Mouse (Mus musculus) liver, embryonic 13.5 days (tissue): ENCODE data around the gene Vgll4. TPM values are rescaled to one million over a fixed set of nuclear protein-coding genes. Genes with fewer than 3 reads are reported as not detected.

Source experiments
- ATAC-seq: fragments of 200-750 bp; cut with Nextera tagmentation; 2 replicates; pipeline ENCODE4 v1.8.0; 2017; ENCODE audit warnings: low read depth, mild to moderate bottlenecking, moderate number of reproducible peaks, moderate library complexity
- DNase-seq: peaks from one replicate; pipeline ENCODE4 v3.0.0; 2022
- H3K27ac ChIP-seq: fragments of 300-500 bp; sonication (generic); 2 replicates; pipeline ENCODE4 v1.5.1; 2015; ENCODE audit warnings: moderate library complexity, mild to moderate bottlenecking, inconsistent platforms
- H3K27me3 ChIP-seq: fragments of 300-500 bp; sonication (generic); 2 replicates; pipeline ENCODE4 v1.6.1; 2015; ENCODE audit warnings: mild to moderate bottlenecking, inconsistent platforms
- H3K36me3 ChIP-seq: fragments of 300-500 bp; sonication (generic); 2 replicates; pipeline ENCODE4 v1.6.1; 2015; ENCODE audit warnings: mild to moderate bottlenecking, inconsistent platforms
- H3K4me1 ChIP-seq: fragments of 300-500 bp; sonication (generic); replicated peaks from 2 replicates; pipeline ENCODE4 v1.6.1; 2015; ENCODE audit warnings: inconsistent platforms
- H3K4me2 ChIP-seq: fragments of 300-500 bp; sonication (generic); 2 replicates; pipeline ENCODE4 v1.6.1; 2015; ENCODE audit warnings: inconsistent platforms, mild to moderate bottlenecking, moderate library complexity
- H3K4me3 ChIP-seq: fragments of 300-500 bp; sonication (generic); replicated peaks from 2 replicates; pipeline ENCODE4 v1.5.1; 2015; ENCODE audit warnings: mild to moderate bottlenecking, inconsistent platforms
- H3K9ac ChIP-seq: fragments of 300-500 bp; sonication (generic); 2 replicates; pipeline ENCODE4 v1.6.1; 2015; ENCODE audit warnings: mild to moderate bottlenecking, inconsistent platforms
- H3K9me3 ChIP-seq: fragments of 300-500 bp; sonication (generic); replicated peaks from 2 replicates; pipeline ENCODE4 v1.6.1; 2016; ENCODE audit warnings: inconsistent platforms
- WGBS: fragments of 180-500 bp; shearing (Covaris S2); methylation state at CpG from one replicate; pipeline ENCODE4 v1.1.7; 2015; ENCODE audit not compliant: insufficient replicate concordance; 5-methylcytosine and 5-hydroxymethylcytosine counted together
- polyA plus RNA-seq: library from polyadenylated mRNA; unstranded; fragments of >200 nt; fragmentation: Nextera tagmentation; extraction: Ambion mirVana; gene quantifications from 2 replicates; pipeline ENCODE4 v1.2.1, GENCODE M21; 2015

The Vgll4 gene
- polyA plus RNA-seq, 1 experiment from 2014 or later = 13.9 TPM

GRCm38 (mm10) chr6:114915915-114916714, 53.7 kb downstream of the Vgll4 start:
- no peaks in the 10 kb centered on the region for H3K27me3 ChIP-seq
- 39% methylated on average over 19 of the region's 19 CpGs for WGBS
- no peaks in the 10 kb centered on the region for H3K36me3 ChIP-seq
- H3K4me3 ChIP-seq = no peak overlapping the region
- no peak overlapping the region for H3K27ac ChIP-seq
- no peak for ATAC-seq
- peak overlapping the region; percentile 36 for H3K9ac ChIP-seq
- peak overlapping the region; percentile 51 for H3K4me2 ChIP-seq
- DNase-seq = no peak
- peaks cover 94% of the 10 kb centered on the region for H3K4me1 ChIP-seq
- no peaks in the 10 kb centered on the region for H3K9me3 ChIP-seq

- no peaks in the 10 kb centered on the region for H3K9me3 ChIP-seq
- no peak overlapping the region for H3K9ac ChIP-seq
- no peak overlapping the region for H3K4me3 ChIP-seq
- peaks cover 81% of the 10 kb centered on the region for H3K4me1 ChIP-seq
- H3K27me3 ChIP-seq = no peaks in the 10 kb centered on the region
- ATAC-seq (no peak), DNase-seq (no peak)
- H3K4me2 ChIP-seq = no peak overlapping the region
- H3K27ac ChIP-seq = no peak overlapping the region
- WGBS = 81% methylated on average over 10 of the region's 10 CpGs
- H3K36me3 ChIP-seq = 0 out of 2 replicates have a peak, but pooled peaks cover 2% of the 10 kb centered on the region
These were observed 55.6 kb downstream of the Vgll4 start for GRCm38 (mm10) chr6:114914041-114914716.

- ATAC-seq (no peak), DNase-seq (no peak)
- no peaks in the 10 kb centered on the region for H3K9me3 ChIP-seq
- no peak overlapping the region for H3K4me3 ChIP-seq
- 0 out of 2 replicates have a peak, but pooled peaks cover 2% of the 10 kb centered on the region for H3K36me3 ChIP-seq
- H3K27ac ChIP-seq = no peak overlapping the region
- no peak overlapping the region for H3K9ac ChIP-seq
- H3K27me3 ChIP-seq = no peaks in the 10 kb centered on the region
- 52% methylated on average over 4 of the region's 4 CpGs for WGBS
- no peak overlapping the region for H3K4me2 ChIP-seq
- H3K4me1 ChIP-seq = peaks cover 75% of the 10 kb centered on the region
These were observed 56.7 kb downstream of the Vgll4 start for GRCm38 (mm10) chr6:114913142-114913541.

GRCm38 (mm10) chr6:114911540-114911939, 58.3 kb downstream of the Vgll4 start:
- no peaks in the 10 kb centered on the region for H3K9me3 ChIP-seq
- WGBS = 78% methylated on average over 3 of the region's 3 CpGs
- no peaks in the 10 kb centered on the region for H3K27me3 ChIP-seq
- no peak for DNase-seq
- H3K9ac ChIP-seq = no peak overlapping the region
- H3K4me1 ChIP-seq = peaks cover 75% of the 10 kb centered on the region
- H3K27ac ChIP-seq = no peak overlapping the region
- H3K4me2 ChIP-seq = no peak overlapping the region
- H3K36me3 ChIP-seq = 0 out of 2 replicates have a peak, but pooled peaks cover 2% of the 10 kb centered on the region
- H3K4me3 ChIP-seq = no peak overlapping the region
- no peak for ATAC-seq

- Histone ChIP-seq H3K4me1 (peaks cover 75% of the 10 kb centered on the region), H3K9ac (no peak overlapping the region), H3K36me3 (0 out of 2 replicates have a peak, but pooled peaks cover 2% of the 10 kb centered on the region), H3K9me3 (no peaks in the 10 kb centered on the region), H3K4me2 (no peak overlapping the region), H3K4me3 (no peak overlapping the region), H3K27me3 (no peaks in the 10 kb centered on the region), H3K27ac (no peak overlapping the region)
- no peak for ATAC-seq
- no peak for DNase-seq
- whole genome bisulfite sequencing = 72% methylated on average over 7 of the region's 7 CpGs
These were observed 60.0 kb downstream of the Vgll4 start for GRCm38 (mm10) chr6:114909801-114910200.

GRCm38 (mm10) chr6:114907459-114907858, 62.3 kb downstream of the Vgll4 start:
- H3K4me1 ChIP-seq = peaks cover 75% of the 10 kb centered on the region
- 0 out of 2 replicates have a peak, but pooled peaks cover 2% of the 10 kb centered on the region for H3K36me3 ChIP-seq
- ATAC-seq = no peak
- no peak overlapping the region for H3K27ac ChIP-seq
- H3K27me3 ChIP-seq = no peaks in the 10 kb centered on the region
- no peak overlapping the region for H3K4me2 ChIP-seq
- no peaks in the 10 kb centered on the region for H3K9me3 ChIP-seq
- no peak overlapping the region for H3K4me3 ChIP-seq
- WGBS = 88% methylated on average over 6 of the region's 6 CpGs
- DNase-seq = no peak
- H3K9ac ChIP-seq = no peak overlapping the region

- no peak overlapping the region for H3K4me3 ChIP-seq
- no peak for ATAC-seq
- no peak overlapping the region for H3K9ac ChIP-seq
- peaks cover 76% of the 10 kb centered on the region for H3K4me1 ChIP-seq
- H3K27ac ChIP-seq = no peak overlapping the region
- no peak for DNase-seq
- no peak overlapping the region for H3K4me2 ChIP-seq
- H3K36me3 ChIP-seq = 0 out of 2 replicates have a peak, but pooled peaks cover 2% of the 10 kb centered on the region
- H3K9me3 ChIP-seq = no peaks in the 10 kb centered on the region
- H3K27me3 ChIP-seq = no peaks in the 10 kb centered on the region
- WGBS = 60% methylated on average over 5 of the region's 5 CpGs
These were observed 63.6 kb downstream of the Vgll4 start for GRCm38 (mm10) chr6:114906209-114906608.

- peaks cover 82% of the 10 kb centered on the region for H3K4me1 ChIP-seq
- no peak for ATAC-seq
- WGBS = 47% methylated on average over 8 of the region's 8 CpGs
- 0 out of 2 replicates have a peak, but pooled peaks cover 2% of the 10 kb centered on the region for H3K36me3 ChIP-seq
- no peaks in the 10 kb centered on the region for H3K27me3 ChIP-seq
- DNase-seq = no peak
- H3K4me2 ChIP-seq = no peak overlapping the region
- H3K4me3 ChIP-seq = no peak overlapping the region
- H3K27ac ChIP-seq = no peak overlapping the region
- no peaks in the 10 kb centered on the region for H3K9me3 ChIP-seq
- H3K9ac ChIP-seq = no peak overlapping the region
These were observed 64.4 kb downstream of the Vgll4 start for GRCm38 (mm10) chr6:114905253-114906028.

- ATAC-seq = no peak
These were observed 65.0 kb downstream of the Vgll4 start for GRCm38 (mm10) chr6:114904818-114905217.

GRCm38 (mm10) chr6:114904233-114904632, 65.6 kb downstream of the Vgll4 start:
- Histone ChIP-seq H3K9me3 (no peaks in the 10 kb centered on the region), H3K4me1 (peaks cover 94% of the 10 kb centered on the region), H3K9ac (no peak overlapping the region), H3K27me3 (no peaks in the 10 kb centered on the region), H3K4me3 (no peak overlapping the region), H3K27ac (no peak overlapping the region; the same call in 1 of the 2 replicates), H3K36me3 (0 out of 2 replicates have a peak, but pooled peaks cover 2% of the 10 kb centered on the region), H3K4me2 (no peak overlapping the region)
- ATAC-seq = no peak
- 44% methylated on average over 6 of the region's 6 CpGs for WGBS
- no peak for DNase-seq

More at GRCm38 (mm10) chr6:114904818-114905217, 65.0 kb downstream of the Vgll4 start:
- Histone ChIP-seq H3K36me3 (0 out of 2 replicates have a peak, but pooled peaks cover 2% of the 10 kb centered on the region), H3K27ac (no peak overlapping the region), H3K9me3 (no peaks in the 10 kb centered on the region), H3K27me3 (no peaks in the 10 kb centered on the region), H3K4me2 (no peak overlapping the region), H3K9ac (no peak overlapping the region), H3K4me1 (peaks cover 88% of the 10 kb centered on the region), H3K4me3 (no peak overlapping the region)
- WGBS = 75% methylated on average over 3 of the region's 3 CpGs
- no peak for DNase-seq

- no peak for DNase-seq
- no peaks in the 10 kb centered on the region for H3K27me3 ChIP-seq
- H3K27ac ChIP-seq = peak overlapping the region; percentile 90
- peak overlapping the region; percentile 68 for H3K4me2 ChIP-seq
- 24% methylated on average over 4 of the region's 4 CpGs for WGBS
- H3K9ac ChIP-seq = peak overlapping the region; percentile 69
- peaks cover 90% of the 10 kb centered on the region for H3K4me1 ChIP-seq
- 0 out of 2 replicates have a peak, but pooled peaks cover 2% of the 10 kb centered on the region for H3K36me3 ChIP-seq
- no peaks in the 10 kb centered on the region for H3K9me3 ChIP-seq
- peak; percentile 39 for ATAC-seq
- H3K4me3 ChIP-seq = no peak overlapping the region
These were observed 67.9 kb downstream of the Vgll4 start for GRCm38 (mm10) chr6:114901921-114902320.
